Mouse (Mus musculus): ENCODE data around the gene Kat2a.

- TF ChIP-seq POLR2A (IDR thresholded peaks at IDR 0.05; ENCODE audit: insufficient read depth, low read depth, low read length) (no peak), CTCF (IDR thresholded peaks at IDR 0.05; ENCODE audit: insufficient read depth, low read depth, low read length) (peak; percentile 41; the same call in 1 of the 2 replicates)
Measured at GRCm38 (mm10) chr11:100714534-100714915, 2.3 kb upstream of the Kat2a start.

All from olfactory bulb, adult 2 months (tissue).